Mouse (Mus musculus) limb, embryonic 10.5 days (tissue): Measurements from ENCODE around the gene Ccdc157. TPM values are rescaled to one million over a fixed set of nuclear protein-coding genes. Genes with fewer than 3 reads are reported as not detected.

Experiments used
- DNase-seq: peaks from one replicate; pipeline ENCODE4 v3.0.0-alpha.2; 2017; ENCODE audit warnings: low spot score
- H3K27ac ChIP-seq: fragments of 300-500 bp; sonication (generic); 2 replicates; pipeline ENCODE4 v1.5.1; 2016; ENCODE audit warnings: mild to moderate bottlenecking
- H3K27me3 ChIP-seq: fragments of 300-500 bp; sonication (generic); 2 replicates; pipeline ENCODE4 v1.6.1; 2016; ENCODE audit warnings: low read depth, mild to moderate bottlenecking; ENCODE audit not compliant: poor library complexity, severe bottlenecking
- H3K36me3 ChIP-seq: fragments of 300-500 bp; sonication (generic); 2 replicates; pipeline ENCODE4 v1.6.1; 2016; ENCODE audit warnings: mild to moderate bottlenecking, moderate library complexity
- H3K4me1 ChIP-seq: fragments of 300-500 bp; sonication (generic); 2 replicates; pipeline ENCODE4 v1.6.1; 2016
- H3K4me3 ChIP-seq: fragments of 300-500 bp; sonication (generic); 2 replicates; pipeline ENCODE4 v1.5.1; 2016; ENCODE audit warnings: mild to moderate bottlenecking, moderate library complexity
- H3K9me3 ChIP-seq: fragments of 300-500 bp; sonication (generic); replicated peaks from 2 replicates; pipeline ENCODE4 v1.6.1; 2016; ENCODE audit warnings: mild to moderate bottlenecking
- WGBS: fragments of 180-500 bp; shearing (Covaris S2); methylation state at CpG from one replicate; pipeline ENCODE4 v1.1.7; 2016; 5-methylcytosine and 5-hydroxymethylcytosine counted together
- polyA plus RNA-seq: library from polyadenylated mRNA; unstranded; fragments of >200 nt; fragmentation: Nextera tagmentation; extraction: Ambion mirVana; gene quantifications from 2 replicates; pipeline ENCODE4 v1.2.1, GENCODE M21; 2016

Gene Ccdc157
- polyA plus RNA-seq, 1 experiment from 2014 or later: 9.4 TPM

DNA sequence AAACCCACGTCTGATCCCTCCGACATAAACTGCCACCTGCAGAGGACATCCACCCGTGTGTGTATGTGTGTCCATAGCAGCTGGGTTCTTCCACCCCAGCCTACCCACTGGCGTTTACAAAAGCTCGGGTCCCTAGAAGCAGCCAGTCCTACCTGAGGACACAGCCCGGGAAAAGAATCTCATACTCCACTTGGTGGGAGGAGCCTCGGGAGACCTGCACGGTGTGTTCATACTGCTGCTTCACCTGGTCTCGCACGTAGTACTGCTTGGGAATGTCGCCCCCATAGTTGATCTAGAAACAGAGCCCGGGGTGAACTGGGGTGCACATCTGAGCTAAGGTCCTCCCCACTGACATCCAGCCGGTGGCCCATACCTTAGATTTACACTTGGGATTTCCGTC, 56.6 kb downstream of the Ccdc157 start:
- no peak for DNase-seq

DNA sequence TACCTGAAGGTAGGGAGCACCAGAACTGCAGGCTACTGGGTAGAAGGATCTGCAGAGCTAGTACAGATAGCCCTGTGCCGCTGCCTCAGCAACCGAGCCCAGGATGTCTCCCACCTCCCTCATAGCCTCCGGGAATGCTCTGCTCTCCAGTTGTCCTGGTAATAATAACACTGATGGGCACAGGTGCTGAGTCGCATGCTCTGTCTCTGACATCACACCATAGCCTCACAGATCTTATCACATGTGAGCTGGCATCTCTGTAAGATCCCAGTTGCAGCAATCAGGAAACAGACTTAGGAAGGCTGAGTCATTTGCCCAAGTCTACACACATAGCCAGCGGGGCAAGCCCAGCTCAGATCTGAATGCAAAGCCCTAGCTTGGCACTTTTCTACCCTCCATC, 58.2 kb downstream of the Ccdc157 start:
- DNase-seq: no peak
- Histone ChIP-seq H3K4me3 (no peak overlapping the region), H3K9me3 (no peaks in the 10 kb centered on the region), H3K36me3 (no peaks in the 10 kb centered on the region), H3K4me1 (peaks cover 8% of the 10 kb centered on the region), H3K27me3 (no peaks in the 10 kb centered on the region), H3K27ac (no peak overlapping the region)
- 88% methylated on average over 5 of the region's 5 CpGs for WGBS

More for the DNA sequence above, 56.6 kb downstream of the Ccdc157 start:
- Histone ChIP-seq H3K36me3 (no peaks in the 10 kb centered on the region), H3K27ac (no peak overlapping the region), H3K27me3 (no peaks in the 10 kb centered on the region), H3K4me3 (no peak overlapping the region), H3K9me3 (no peaks in the 10 kb centered on the region), H3K4me1 (no peaks in the 10 kb centered on the region)
- WGBS: 86% methylated on average over 14 of the region's 14 CpGs

DNA sequence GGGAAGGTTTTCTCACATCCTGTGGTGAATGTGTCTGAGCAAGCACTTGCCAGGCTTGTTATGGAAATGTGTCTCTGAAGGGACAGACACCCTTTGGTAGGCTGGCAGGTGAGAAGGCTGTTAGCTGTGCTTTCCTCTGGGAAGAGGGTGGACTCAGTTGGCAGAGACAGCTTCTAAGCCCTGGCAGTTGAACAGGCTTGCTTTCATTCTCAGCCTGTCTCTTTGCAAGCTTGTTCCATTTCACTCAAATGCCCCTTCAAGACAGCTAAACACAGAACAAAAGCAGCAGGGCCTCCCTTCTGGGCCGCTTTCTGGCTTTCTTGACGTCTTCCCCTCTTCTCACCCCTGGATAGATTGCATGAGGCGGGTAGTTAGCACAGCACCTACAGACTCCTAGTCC, 60.6 kb downstream of the Ccdc157 start:
- 62% methylated on average over 3 of the region's 3 CpGs for whole genome bisulfite sequencing
- Histone ChIP-seq H3K9me3 (no peaks in the 10 kb centered on the region), H3K27me3 (no peaks in the 10 kb centered on the region), H3K4me1 (peaks cover 22% of the 10 kb centered on the region), H3K27ac (no peak overlapping the region), H3K4me3 (no peak overlapping the region), H3K36me3 (no peaks in the 10 kb centered on the region)
- DNase-seq: no peak

DNA sequence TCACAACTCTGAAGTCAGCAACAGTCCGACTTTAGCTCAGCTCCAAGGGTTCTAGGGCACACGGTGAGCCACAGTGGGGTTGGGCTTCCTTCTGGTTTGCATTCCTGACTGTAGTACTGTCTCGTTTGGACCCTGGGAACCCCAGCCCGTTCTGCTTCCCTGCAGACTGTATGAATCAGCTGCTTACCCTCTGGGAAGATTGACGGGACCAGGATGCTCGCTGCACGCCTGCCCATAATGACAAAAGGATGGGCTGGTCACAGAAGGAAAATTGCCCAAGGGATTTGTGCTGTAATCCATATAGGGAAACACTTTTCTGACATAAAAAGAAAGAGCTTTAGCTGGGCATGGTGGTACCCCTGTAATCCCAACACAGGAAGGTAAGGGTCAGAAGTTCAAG, 61.3 kb downstream of the Ccdc157 start:
- Histone ChIP-seq H3K27me3 (no peaks in the 10 kb centered on the region), H3K4me3 (no peak overlapping the region), H3K27ac (no peak overlapping the region), H3K9me3 (no peaks in the 10 kb centered on the region), H3K4me1 (peaks cover 25% of the 10 kb centered on the region), H3K36me3 (no peaks in the 10 kb centered on the region)
- 76% methylated on average over 7 of the region's 7 CpGs for WGBS
- no peak for DNase-seq

DNA sequence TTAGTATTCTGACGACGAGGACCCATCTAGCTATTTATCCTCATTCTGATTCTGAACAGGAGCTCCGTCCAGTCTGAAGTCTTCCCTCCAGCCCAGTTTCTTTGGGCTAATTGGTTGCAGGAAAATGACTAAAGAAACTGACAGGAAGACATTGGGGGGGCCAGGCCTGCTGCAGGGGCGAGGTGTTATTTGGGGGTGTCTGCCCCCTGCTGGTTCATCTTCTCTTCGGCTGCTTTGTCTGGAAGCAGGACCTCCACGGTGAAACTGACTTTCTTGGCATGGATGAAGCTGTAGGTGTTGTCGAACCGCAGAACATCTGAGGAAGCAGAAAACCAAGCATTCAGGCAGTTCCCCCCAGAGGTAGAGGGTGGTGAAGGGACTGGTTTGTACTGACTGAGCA, 62.0 kb downstream of the Ccdc157 start:
- peaks cover 25% of the 10 kb centered on the region for H3K4me1 ChIP-seq
- H3K27ac ChIP-seq: no peak overlapping the region
- no peaks in the 10 kb centered on the region for H3K27me3 ChIP-seq
- 70% methylated on average over 8 of the region's 8 CpGs for WGBS
- H3K4me3 ChIP-seq: no peak overlapping the region
- no peaks in the 10 kb centered on the region for H3K9me3 ChIP-seq
- no peaks in the 10 kb centered on the region for H3K36me3 ChIP-seq
- DNase-seq: no peak

DNA sequence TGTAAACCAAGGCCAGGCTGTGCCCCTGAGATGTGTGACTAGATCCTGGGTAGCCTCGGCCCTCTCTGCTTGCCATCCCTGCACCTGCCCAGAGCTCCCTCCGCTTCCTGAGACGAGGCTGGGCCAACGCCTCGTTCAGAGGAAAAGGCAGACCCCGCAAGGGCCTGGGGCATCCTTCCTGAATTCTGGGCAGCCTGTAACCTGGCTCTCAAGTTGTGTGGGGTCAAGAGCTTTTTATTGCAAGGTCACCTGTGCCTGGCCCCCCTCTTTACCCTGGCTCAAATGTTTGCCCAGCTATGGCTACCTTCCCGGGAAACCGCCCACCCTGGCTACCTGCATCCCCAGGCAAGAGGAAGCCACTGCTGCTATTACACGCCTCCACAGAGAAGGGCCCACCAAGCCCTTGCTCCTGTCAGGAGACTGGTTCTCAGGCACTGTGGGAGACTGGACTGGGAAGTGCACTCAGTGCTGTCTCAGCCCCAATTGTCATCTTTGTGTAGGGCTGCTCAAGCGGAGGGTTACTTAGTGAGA, 62.9 kb downstream of the Ccdc157 start:
- Histone ChIP-seq H3K4me1 (peaks cover 25% of the 10 kb centered on the region), H3K27me3 (no peaks in the 10 kb centered on the region), H3K36me3 (peaks cover 3% of the 10 kb centered on the region), H3K4me3 (peak overlapping the region; percentile 58), H3K9me3 (no peaks in the 10 kb centered on the region), H3K27ac (peak overlapping the region; percentile 92)
- no peak for DNase-seq
- WGBS: 37% methylated on average over 10 of the region's 10 CpGs

DNA sequence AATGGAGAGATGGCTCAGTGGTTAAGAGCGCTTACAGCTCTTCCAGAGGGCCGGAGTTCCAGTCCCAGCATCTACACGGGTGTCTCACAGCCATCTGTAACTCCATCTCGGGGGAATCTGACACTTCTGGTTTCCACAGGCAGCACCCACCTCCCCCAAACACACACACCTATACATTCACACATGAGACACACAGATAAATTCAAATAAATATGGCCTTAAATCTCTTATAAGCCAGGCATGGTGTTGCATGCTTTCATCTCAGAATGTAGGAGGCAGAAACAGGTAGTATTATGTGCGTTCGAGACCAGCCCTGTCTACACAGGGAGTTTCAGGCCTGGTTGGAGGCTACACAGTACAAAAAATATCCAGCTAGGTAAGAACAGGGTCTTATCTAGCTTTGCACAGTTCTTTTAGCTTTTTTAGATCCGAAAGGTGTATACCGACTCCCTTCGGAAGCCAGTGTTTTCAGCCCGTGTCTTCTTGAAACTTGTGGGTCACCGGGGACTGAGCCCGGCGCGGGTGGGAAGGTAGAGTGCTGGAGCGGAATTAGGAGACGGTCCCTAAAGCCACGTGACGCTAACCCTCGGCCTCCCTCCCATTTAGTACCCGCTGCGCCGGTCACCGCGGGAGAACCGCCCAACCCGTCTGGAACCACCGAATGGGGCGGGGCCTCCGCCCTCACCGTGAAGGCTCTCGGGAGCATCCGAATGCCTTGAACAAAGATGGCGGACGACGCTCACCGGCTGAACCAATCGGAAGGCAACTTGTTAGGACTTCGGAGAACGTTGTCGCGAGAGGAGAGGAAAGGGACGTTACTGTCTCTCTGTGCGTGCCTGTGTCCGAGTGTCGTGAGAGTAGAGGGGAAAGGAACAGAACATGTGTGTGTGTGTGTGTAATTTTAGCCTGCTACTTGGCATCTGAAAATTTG, 63.8 kb downstream of the Ccdc157 start:
- Histone ChIP-seq H3K4me1 (peaks cover 25% of the 10 kb centered on the region), H3K27ac (peak overlapping the region; percentile 92), H3K4me3 (peak overlapping the region; percentile 58), H3K9me3 (no peaks in the 10 kb centered on the region), H3K27me3 (no peaks in the 10 kb centered on the region), H3K36me3 (peaks cover 11% of the 10 kb centered on the region)
- DNase-seq: peak; percentile 95
- 3% methylated on average over 45 of the region's 45 CpGs for WGBS

DNA sequence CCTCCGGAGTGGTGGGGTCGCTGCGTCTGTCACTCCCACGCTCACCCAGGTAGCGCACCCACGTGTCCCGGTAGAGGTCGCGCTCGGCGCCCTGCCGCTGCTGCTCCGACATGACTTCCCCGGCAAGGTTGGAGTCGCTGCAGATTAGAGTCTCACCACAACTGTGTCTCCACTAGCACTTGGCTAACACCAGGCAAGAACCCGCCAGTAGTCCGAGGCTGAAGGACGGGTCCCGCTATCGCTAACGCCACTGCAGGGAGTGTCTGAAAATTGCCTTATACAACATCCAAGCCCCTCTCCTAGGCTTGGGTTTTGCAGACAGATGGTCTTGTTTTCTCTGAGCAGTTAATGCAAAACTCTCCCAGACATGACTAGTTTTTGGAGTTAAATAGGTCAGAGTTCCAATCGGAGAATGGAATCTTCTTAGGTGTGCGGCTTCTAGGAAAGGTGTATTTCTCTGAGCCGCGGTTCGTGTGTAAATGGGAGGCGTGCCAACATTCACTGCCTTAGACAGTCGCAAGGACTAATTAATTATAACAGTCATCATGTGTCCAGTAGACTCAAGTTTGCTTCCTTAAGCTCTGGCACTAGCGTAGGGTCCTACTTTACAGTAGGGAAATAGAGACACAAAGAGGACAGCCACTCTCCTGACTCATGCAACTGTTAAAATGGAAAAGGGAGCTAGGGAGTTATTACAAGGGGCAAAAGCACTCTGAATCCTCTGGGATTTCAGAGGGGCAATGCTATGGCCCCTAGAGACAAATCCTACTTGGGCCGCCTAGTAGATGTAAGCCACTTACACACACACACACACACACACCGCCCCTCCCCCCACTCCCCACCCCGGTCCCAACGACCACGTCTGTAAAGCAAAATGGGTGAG, 64.7 kb downstream of the Ccdc157 start, which contains the start of gene Mtfp1:
Gene Mtfp1, minus strand, starts transcription at position 275 of the 883 bp plus-strand sequence.
- 9% methylated on average over 34 of the region's 34 CpGs for WGBS

DNA sequence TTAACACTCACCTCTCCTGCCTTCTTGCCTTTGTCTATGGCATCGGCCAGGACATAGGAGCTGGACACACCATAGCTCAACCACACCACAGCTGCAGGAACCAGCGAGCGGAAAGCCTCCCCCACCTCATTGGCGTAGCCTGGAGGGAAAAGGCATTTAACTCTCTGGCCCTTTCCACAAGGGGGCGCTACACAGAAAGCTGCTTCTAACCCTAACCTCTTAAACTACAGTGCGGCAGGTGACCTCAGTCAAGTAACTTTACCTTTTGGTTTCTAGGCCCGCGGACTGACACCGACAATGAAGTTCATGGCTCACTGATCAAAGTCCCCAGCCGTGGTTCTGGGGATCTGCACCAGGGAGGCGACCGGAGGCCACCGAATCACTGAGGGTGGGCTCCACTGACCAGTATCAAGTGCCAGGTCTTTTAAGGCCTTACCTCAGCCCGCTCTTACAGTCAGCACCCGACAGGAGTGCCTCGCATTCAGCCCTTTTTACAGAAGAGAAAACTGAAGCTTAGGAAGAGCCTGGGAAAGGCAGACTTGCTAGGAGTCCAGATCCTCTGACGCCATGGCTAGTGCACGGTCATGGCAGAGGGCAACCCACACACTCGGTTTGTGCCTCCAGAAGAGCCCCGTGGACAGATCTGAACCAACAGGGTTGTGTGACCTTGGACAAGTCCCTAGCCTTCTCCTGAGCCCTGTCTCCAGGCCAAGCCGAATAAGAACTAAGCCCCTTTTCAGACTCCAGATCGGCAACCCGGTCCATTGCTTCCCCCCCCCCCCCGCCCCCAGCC, 65.5 kb downstream of the Ccdc157 start:
- H3K4me3 ChIP-seq: peak overlapping the region; percentile 58
- H3K27ac ChIP-seq: peak overlapping the region; percentile 92
- WGBS: 11% methylated on average over 24 of the region's 24 CpGs
- H3K9me3 ChIP-seq: no peaks in the 10 kb centered on the region
- DNase-seq: peak; percentile 82
- H3K36me3 ChIP-seq: peaks cover 18% of the 10 kb centered on the region
- H3K27me3 ChIP-seq: no peaks in the 10 kb centered on the region
- peaks cover 25% of the 10 kb centered on the region for H3K4me1 ChIP-seq

More for the DNA sequence above, 64.7 kb downstream of the Ccdc157 start, which contains the start of gene Mtfp1:
- Histone ChIP-seq H3K4me3 (peak within 1 kb of the TSS; percentile 58), H3K9me3 (no peaks in the 10 kb centered on the region), H3K27ac (peak within 1 kb of the TSS; percentile 92), H3K4me1 (peaks cover 25% of the 10 kb centered on the region), H3K36me3 (peaks cover 18% of the 10 kb centered on the region), H3K27me3 (no peaks in the 10 kb centered on the region)
- peak; percentile 74 for DNase-seq

DNA sequence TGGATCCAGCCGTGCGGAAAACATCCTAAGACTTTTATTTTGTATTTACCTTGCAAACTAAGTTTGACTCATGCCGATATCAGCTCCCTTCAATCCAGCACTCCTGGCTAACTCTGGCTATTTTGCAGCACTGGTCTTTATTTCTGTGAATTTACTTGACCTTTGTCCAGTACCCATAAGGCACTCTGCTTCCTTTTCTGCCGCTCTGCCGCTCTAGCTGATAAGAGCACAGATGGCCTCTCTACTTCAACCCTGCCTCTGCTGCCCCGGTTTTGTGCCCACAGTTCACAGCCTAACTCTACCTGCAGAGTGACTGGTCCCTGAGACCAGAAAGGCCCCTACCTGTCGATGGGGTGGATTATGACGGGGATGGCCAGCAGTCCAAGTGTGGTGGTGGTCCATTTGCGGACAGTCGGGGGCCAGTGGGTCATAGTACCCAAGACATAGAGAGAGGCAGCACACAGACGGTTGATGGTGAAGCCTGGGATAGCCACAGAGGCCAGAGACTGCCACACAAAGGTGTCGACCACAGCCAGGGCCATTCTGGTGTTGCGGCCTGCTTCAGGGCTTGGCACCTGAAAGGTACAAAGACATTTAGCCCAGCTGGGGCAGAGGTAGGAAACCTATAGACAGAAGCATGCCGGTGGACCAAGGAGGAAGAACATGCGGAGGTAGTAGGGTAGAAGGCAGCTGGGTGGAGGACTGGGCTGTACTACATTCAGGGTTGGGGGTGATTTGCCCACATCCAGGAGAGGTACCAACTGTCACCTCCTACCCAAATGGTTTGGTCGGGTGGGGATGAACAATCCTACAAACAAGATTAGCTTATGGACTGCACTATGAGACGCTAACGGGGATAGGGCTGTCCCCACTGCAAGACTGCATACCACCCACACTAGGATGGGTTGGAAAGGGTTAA, 66.4 kb downstream of the Ccdc157 start:
- 89% methylated on average over 18 of the region's 18 CpGs for whole genome bisulfite sequencing
- peak overlapping the region; percentile 58; the same call in 1 of the 2 replicates for H3K4me3 ChIP-seq
- H3K27ac ChIP-seq: no peak overlapping the region

More for the DNA sequence above, 66.4 kb downstream of the Ccdc157 start:
- Histone ChIP-seq H3K27me3 (no peaks in the 10 kb centered on the region), H3K4me1 (peaks cover 25% of the 10 kb centered on the region), H3K36me3 (peaks cover 18% of the 10 kb centered on the region), H3K9me3 (no peaks in the 10 kb centered on the region)
- DNase-seq: no peak
